In the genomic region with DNA sequence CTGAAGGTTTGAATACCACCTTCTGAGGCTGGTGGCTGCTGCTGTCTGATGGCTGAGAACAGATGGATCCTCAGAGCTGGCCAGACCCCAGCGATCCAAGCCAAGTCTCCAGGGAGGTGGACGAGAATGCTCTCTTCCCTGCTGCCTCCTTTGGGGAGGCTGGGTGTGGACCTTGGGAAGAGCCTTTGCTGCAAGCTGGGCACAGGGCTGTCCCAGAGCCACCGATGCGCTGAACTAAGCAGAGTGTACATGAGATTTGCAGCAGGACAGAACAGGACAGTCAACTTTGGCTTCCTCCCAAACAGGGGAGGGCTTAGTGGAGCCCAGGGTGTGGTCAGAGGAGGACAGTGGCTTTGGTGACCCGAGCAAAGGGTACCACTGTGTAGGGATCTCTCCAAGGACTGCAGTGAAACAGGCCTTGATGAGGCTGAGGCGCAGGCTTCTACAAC, we compare ENCODE assay signal across 9 mouse cellular contexts. TPM values are rescaled to one million over a fixed set of nuclear protein-coding genes. Genes with fewer than 3 reads are reported as not detected.
DNase-seq lines count a peak whose midpoint lies in the region; ATAC-seq and TF ChIP-seq lines count a peak whose summit lies in the region.
"Had no signal": no experiment of that assay in that cellular context is flagged by ENCODE, and none has a peak within 500 bp of the region (broad histone marks: within the 10 kb centered on the region; RNA-seq: fewer than 3 reads in every experiment).

No protein-coding gene starts in this region.

- no peak overlapping the region for H3K4me3 ChIP-seq in liver, embryonic 16.5 days (ENCODE audit: low read depth, low read length)

- no peaks in the 10 kb centered on the region for H3K36me3 ChIP-seq in liver, embryonic 16.5 days (ENCODE audit: control insufficient read depth, insufficient read depth)

- no peak for TF ChIP-seq CTCF in brain, embryonic 14.5 days (IDR thresholded peaks at IDR 0.05; ENCODE audit: borderline replicate concordance, extremely low read depth, insufficient read depth, insufficient read length)

- peaks cover 6% of the 10 kb centered on the region for H3K4me1 ChIP-seq in liver, embryonic 16.5 days (ENCODE audit: control insufficient read depth, low read depth, low read length)

- no peak for TF ChIP-seq POLR2A in brain, embryonic 14.5 days (IDR thresholded peaks at IDR 0.05; ENCODE audit: borderline replicate concordance, extremely low read depth, insufficient read depth, insufficient read length, poor library complexity, severe bottlenecking)

- WGBS in liver, embryonic 16.5 days (ENCODE audit: insufficient replicate concordance): 55% methylated on average over 6 of the region's 6 CpGs

- ATAC-seq in liver, embryonic 16.5 days (ENCODE audit: low read depth): peak; percentile 64

- DNase-seq in kidney, postnatal 10 days: peak; percentile 18
- DNase-seq in kidney, postnatal 4 days: no peak
- peak; percentile 9 for DNase-seq in brain, embryonic 14.5 days (ENCODE audit: low read depth)
- DNase-seq in cerebellum, adult 9-10 months: peak; percentile 76
- no peak for DNase-seq in right cerebral cortex, adult 2 months (ENCODE audit: low spot score in 2 of 2)
- DNase-seq in urinary bladder, postnatal 14 days (ENCODE audit: low spot score): no peak
- DNase-seq: lung, postnatal 36 days; thymus, adult 18-20 months had no signal

- no peak overlapping the region for H3K27ac ChIP-seq in liver, embryonic 16.5 days (ENCODE audit: low read length)

- H3K9me3 ChIP-seq in liver, embryonic 16.5 days (replicated peaks; ENCODE audit: control insufficient read depth, low read length): no peaks in the 10 kb centered on the region

- H3K27me3 ChIP-seq in liver, embryonic 16.5 days (ENCODE audit: control insufficient read depth, insufficient read depth, low read depth, low read length): no peaks in the 10 kb centered on the region

- no peak overlapping the region for H3K4me2 ChIP-seq in liver, embryonic 16.5 days (ENCODE audit: low read depth, low read length)

- no peak overlapping the region for H3K9ac ChIP-seq in liver, embryonic 16.5 days (ENCODE audit: low read depth, low read length)

RNA-seq across cellular contexts. Expression of gene Adamtsl4, which starts 12.5 kb away (rescaled TPM):
- 0.20 and 0.41 TPM in 2 replicates for polyA plus RNA-seq in brain, embryonic 14.5 days (2012; rRNA removed)
- polyA plus RNA-seq in liver, embryonic 16.5 days (2015; fragmentation: Nextera tagmentation; extraction: Ambion mirVana): 0.74 and 0.83 TPM in 2 replicates

RNA-seq across cellular contexts. Expression of gene Ecm1, which starts 39.1 kb away (rescaled TPM):
- 20.2 and 21.2 TPM in 2 replicates for polyA plus RNA-seq in brain, embryonic 14.5 days (2012; rRNA removed)
- polyA plus RNA-seq in liver, embryonic 16.5 days (2015; fragmentation: Nextera tagmentation; extraction: Ambion mirVana): 21.2 and 26.7 TPM in 2 replicates

RNA-seq across cellular contexts. Expression of gene Mcl1, which starts 41.7 kb away (rescaled TPM):
- polyA plus RNA-seq in brain, embryonic 14.5 days (2012; rRNA removed): 72.3 and 74.3 TPM in 2 replicates
- polyA plus RNA-seq in liver, embryonic 16.5 days (2015; fragmentation: Nextera tagmentation; extraction: Ambion mirVana): 11.1 and 14.5 TPM in 2 replicates

RNA-seq across cellular contexts. Expression of gene Tars2, which starts 59.7 kb away (rescaled TPM):
- polyA plus RNA-seq in brain, embryonic 14.5 days (2012; rRNA removed): 39.1 and 42.2 TPM in 2 replicates
- polyA plus RNA-seq in liver, embryonic 16.5 days (2015; fragmentation: Nextera tagmentation; extraction: Ambion mirVana): 33.0 and 33.9 TPM in 2 replicates

Comparison
In these comparisons a context has a peak if more than half of its experiments do, and no peak if none do; other contexts are left out.
1. DNase-seq: peak in kidney, postnatal 10 days (single experiment), brain, embryonic 14.5 days (single experiment) and cerebellum, adult 9-10 months (single experiment); none in kidney, postnatal 4 days (0 of 2), right cerebral cortex, adult 2 months (0 of 2) and urinary bladder, postnatal 14 days (single experiment).